Mouse (Mus musculus) intestine, postnatal 0 days (tissue): ENCODE measurements around the gene Rps3. TPM values are rescaled to one million over a fixed set of nuclear protein-coding genes. Genes with fewer than 3 reads are reported as not detected.

ENCODE experiments used
- ATAC-seq: fragments of 200-750 bp; cut with Nextera tagmentation; 2 replicates; pipeline ENCODE4 v1.8.0; 2017; ENCODE audit warnings: mild to moderate bottlenecking, moderate TSS enrichment, moderate library complexity
- H3K27ac ChIP-seq: fragments of 300-500 bp; sonication (generic); 2 replicates; pipeline ENCODE4 v1.5.1; 2014; ENCODE audit warnings: mild to moderate bottlenecking, low read depth, low read length, moderate library complexity
- H3K27me3 ChIP-seq: fragments of 300-500 bp; sonication (generic); replicated peaks from 2 replicates; pipeline ENCODE4 v1.6.1; 2014; ENCODE audit warnings: low read length, mixed read lengths; ENCODE audit not compliant: control insufficient read depth, insufficient read depth
- H3K36me3 ChIP-seq: fragments of 300-500 bp; sonication (generic); 2 replicates; pipeline ENCODE4 v1.6.1; 2014; ENCODE audit warnings: mild to moderate bottlenecking, moderate library complexity; ENCODE audit not compliant: control insufficient read depth, insufficient read depth
- H3K4me1 ChIP-seq: fragments of 300-500 bp; sonication (generic); replicated peaks from 2 replicates; pipeline ENCODE4 v1.6.1; 2014; ENCODE audit warnings: antibody characterized with exemption, low read length, mixed read lengths; ENCODE audit not compliant: control insufficient read depth, insufficient read depth
- H3K4me2 ChIP-seq: fragments of 300-500 bp; sonication (generic); replicated peaks from 2 replicates; pipeline ENCODE4 v1.6.1; 2014; ENCODE audit warnings: low read depth, mild to moderate bottlenecking, moderate library complexity
- H3K4me3 ChIP-seq: fragments of 300-500 bp; sonication (generic); 2 replicates; pipeline ENCODE4 v1.5.1; 2014; ENCODE audit warnings: low read depth, low read length
- H3K9ac ChIP-seq: fragments of 300-500 bp; sonication (generic); 2 replicates; pipeline ENCODE4 v1.6.1; 2014; ENCODE audit warnings: mild to moderate bottlenecking, low read depth, low read length
- H3K9me3 ChIP-seq: fragments of 300-500 bp; sonication (generic); 2 replicates; pipeline ENCODE4 v1.6.1; 2016; ENCODE audit warnings: mixed run types; ENCODE audit not compliant: control insufficient read depth
- CTCF ChIP-seq: sonication (generic); IDR thresholded peaks from 2 replicates; pipeline ENCODE4 v1.5.1; 2016; ENCODE audit warnings: low read depth, mild to moderate bottlenecking, control low read depth, antibody characterized with exemption, moderate library complexity
- WGBS: fragments of 180-500 bp; shearing (Covaris S2); extraction: QIAGEN DNeasy Blood & Tissue Kit; methylation state at CpG from one replicate; pipeline ENCODE4 v1.1.7; 2014; 5-methylcytosine and 5-hydroxymethylcytosine counted together
- polyA plus RNA-seq: library from polyadenylated mRNA; unstranded; fragments of >200 nt; fragmentation: Nextera tagmentation; extraction: Ambion mirVana; gene quantifications from 2 replicates; pipeline ENCODE4 v1.2.1, GENCODE M21; 2015

Rps3 gene
- polyA plus RNA-seq, 1 experiment from 2014 or later = 541 TPM

GRCm38 (mm10) chr7:99473638-99474407 lies 9.7 kb downstream of the Rps3 start:
- H3K9ac ChIP-seq = no peak overlapping the region
- no peak overlapping the region for H3K4me2 ChIP-seq
- peak; percentile 28; the same call in 1 of the 2 replicates for ATAC-seq
- H3K4me1 ChIP-seq = 0 out of 2 replicates have a peak, but pooled peaks cover 3% of the 10 kb centered on the region
- no peak overlapping the region; the same call in 1 of the 2 replicates for H3K27ac ChIP-seq
- H3K36me3 ChIP-seq = peaks cover 34% of the 10 kb centered on the region
- no peaks in the 10 kb centered on the region for H3K9me3 ChIP-seq
- 66% methylated on average over 14 of the region's 14 CpGs for WGBS
- no peaks in the 10 kb centered on the region for H3K27me3 ChIP-seq
- no peak for TF ChIP-seq CTCF
- no peak overlapping the region for H3K4me3 ChIP-seq

GRCm38 (mm10) chr7:99471578-99471977 lies 12.0 kb downstream of the Rps3 start:
- no peak for ATAC-seq
- Histone ChIP-seq H3K27me3 (no peaks in the 10 kb centered on the region), H3K4me2 (no peak overlapping the region), H3K9ac (no peak overlapping the region), H3K9me3 (no peaks in the 10 kb centered on the region), H3K4me3 (no peak overlapping the region), H3K36me3 (peaks cover 13% of the 10 kb centered on the region; the same call in 1 of the 2 replicates), H3K4me1 (peaks cover 3% of the 10 kb centered on the region; the same call in 1 of the 2 replicates), H3K27ac (no peak overlapping the region)
- TF ChIP-seq CTCF = peak; percentile 36
- 71% methylated on average over 18 of the region's 18 CpGs for WGBS

- 82% methylated on average over 17 of the region's 17 CpGs for WGBS
- Histone ChIP-seq H3K27me3 (no peaks in the 10 kb centered on the region), H3K4me3 (no peak overlapping the region), H3K4me1 (peaks cover 3% of the 10 kb centered on the region; the same call in 1 of the 2 replicates), H3K9me3 (no peaks in the 10 kb centered on the region), H3K36me3 (peaks cover 10% of the 10 kb centered on the region; the same call in 1 of the 2 replicates), H3K4me2 (no peak overlapping the region), H3K27ac (no peak overlapping the region), H3K9ac (no peak overlapping the region)
- TF ChIP-seq CTCF = no peak
- no peak for ATAC-seq
Observed at GRCm38 (mm10) chr7:99469680-99470405, 13.7 kb downstream of the Rps3 start.

GRCm38 (mm10) chr7:99468283-99469132 lies 15.0 kb downstream of the Rps3 start:
- no peaks in the 10 kb centered on the region; the same call in 1 of the 2 replicates for H3K4me1 ChIP-seq
- peak; percentile 82 for ATAC-seq
- peak overlapping the region; percentile 45 for H3K4me3 ChIP-seq
- H3K9ac ChIP-seq = peak overlapping the region; percentile 64
- H3K27ac ChIP-seq = peak overlapping the region; percentile 86
- H3K9me3 ChIP-seq = no peaks in the 10 kb centered on the region
- H3K27me3 ChIP-seq = no peaks in the 10 kb centered on the region
- H3K36me3 ChIP-seq = peaks cover 4% of the 10 kb centered on the region; the same call in 1 of the 2 replicates
- peak overlapping the region; percentile 84 for H3K4me2 ChIP-seq
- WGBS = under 1% methylated on average over 124 of the region's 145 CpGs
- TF ChIP-seq CTCF = peak; percentile 82

GRCm38 (mm10) chr7:99467916-99468282 lies 15.6 kb downstream of the Rps3 start:
- Histone ChIP-seq H3K9ac (peak overlapping the region; percentile 64), H3K36me3 (0 out of 2 replicates have a peak, but pooled peaks cover 2% of the 10 kb centered on the region), H3K4me3 (peak overlapping the region; percentile 45), H3K4me2 (peak overlapping the region; percentile 84), H3K27ac (peak overlapping the region; percentile 86), H3K4me1 (peaks cover under 1% of the 10 kb centered on the region; the same call in 1 of the 2 replicates), H3K27me3 (no peaks in the 10 kb centered on the region), H3K9me3 (no peaks in the 10 kb centered on the region)
- TF ChIP-seq CTCF = no peak
- 29% methylated on average over 10 of the region's 11 CpGs for WGBS
- ATAC-seq = no peak; the same call in 1 of the 2 replicates
